19 mouse cellular contexts compared by ENCODE assay signal in genomic region chr8:86631395-86631794, GRCm38 (mm10). TPM values are rescaled to one million over a fixed set of nuclear protein-coding genes. Genes with fewer than 3 reads are reported as not detected.
DNase-seq lines count a peak whose midpoint lies in the region; ATAC-seq lines count a peak whose summit lies in the region.
"Had no signal": no experiment of that assay in that cellular context is flagged by ENCODE, and none has a peak within 500 bp of the region (broad histone marks: within the 10 kb centered on the region; RNA-seq: fewer than 3 reads in every experiment).

No protein-coding gene starts in this region.

- intact Hi-C loops in left cerebral cortex, postnatal 10 days (cut with DNase I): no loop called here

- ATAC-seq in common myeloid progenitor, adult 5-6 weeks (replicated peaks; ENCODE audit: low read depth, poor library complexity, severe bottlenecking): peak; percentile 39; the same call in 1 of the 2 replicates
- peak; percentile 98 for ATAC-seq in granulocyte monocyte progenitor cell, adult 5-6 weeks (replicated peaks; ENCODE audit: poor library complexity, severe bottlenecking)
- ATAC-seq: forebrain, embryonic 13.5 days had no signal

- DNase-seq in lung, postnatal 10 days: peak; percentile 19
- DNase-seq in lung, postnatal 4 days: peak; percentile 15 to 25
- DNase-seq in cerebellum, adult 9-10 months: no peak
- DNase-seq in left cerebral cortex, postnatal 10 days (ENCODE audit: extremely low spot score in 1 of 2, low spot score in 2 of 2): no peak
- no peak for DNase-seq in heart, adult 11 months
- DNase-seq: adrenal gland, adult 2 months; adrenal gland, postnatal 25 days; cerebellum, adult 18-20 months; cerebellum, postnatal 10 days; embryo, embryonic 11 days; gastrocnemius, adult 2 months; gastrocnemius, postnatal 36 days; heart, adult 2 months; heart, postnatal 14 days had no signal

RNA-seq across cellular contexts. Expression of gene Lonp2, which starts 7.6 kb away (rescaled TPM):
- total RNA-seq in common myeloid progenitor, adult 5-6 weeks (2017): 59.2 and 68.9 TPM in 2 replicates
- total RNA-seq in granulocyte monocyte progenitor cell, adult 5-6 weeks (2014; fragmentation: Nextera tagmentation): 29.4 and 31.9 TPM in 2 replicates
- total RNA-seq in granulocyte monocyte progenitor cell, adult 5-6 weeks (2017): 41.1 and 44.9 TPM in 2 replicates
- 10 to 100 TPM; 51.5 to 51.9 TPM for total RNA-seq in left cerebral cortex, postnatal 10 days (2021)

RNA-seq across cellular contexts. Expression of gene Abcc12, which starts 50.9 kb away (rescaled TPM):
- not detected in 2 replicates for total RNA-seq in common myeloid progenitor, adult 5-6 weeks (2017)
- not detected in 2 replicates for total RNA-seq in granulocyte monocyte progenitor cell, adult 5-6 weeks (2014; fragmentation: Nextera tagmentation)
- total RNA-seq in granulocyte monocyte progenitor cell, adult 5-6 weeks (2017): not detected in 2 replicates
- under 1 TPM; 0.20 to 0.34 TPM for total RNA-seq in left cerebral cortex, postnatal 10 days (2021)
- total RNA-seq: adrenal gland, adult 2 months; adrenal gland, postnatal 25 days; CH12.LX; gastrocnemius, adult 2 months; heart, adult 2 months; hematopoietic stem cell, adult 5-6 weeks had no signal

Comparison
In these comparisons a context has a peak if more than half of its experiments do, and no peak if none do; other contexts are left out.
1. DNase-seq: peak in lung, postnatal 10 days (single experiment) and lung, postnatal 4 days (2 of 2); none in cerebellum, adult 9-10 months (single experiment), left cerebral cortex, postnatal 10 days (0 of 2) and heart, adult 11 months (single experiment).